Mouse (Mus musculus): ENCODE measurements at regions not wholly inside any gene's neighbourhood (a gene's known extent, or its start where the extent isn't known, plus 50 kb on each side); places are given as distances from the start of the nearest gene placed in this dataset.
"Not testable (repeated sequence)": the region's sequence is repeated elsewhere in the genome, so short reads cannot be mapped to it uniquely, and the experiment has no call there.

- peak; percentile 45 for DNase-seq (ENCODE audit: low read depth, low spot score)
These were observed 533.1 kb downstream of the Shisa9 start for GRCm38 (mm10) chr16:12516834-12517685.

GRCm38 (mm10) chr16:12518264-12518663 is 534.4 kb downstream of the Shisa9 start:
- DNase-seq (ENCODE audit: low read depth, low spot score), result no peak

GRCm38 (mm10) chr16:12521711-12522476 is 538.0 kb downstream of the Shisa9 start:
- DNase-seq (ENCODE audit: low read depth, low spot score), result no peak

- no peak for DNase-seq (ENCODE audit: low read depth, low spot score)
These were observed 561.0 kb upstream of the Ercc4 start for GRCm38 (mm10) chr16:12548462-12548861.

- DNase-seq (ENCODE audit: low read depth, low spot score), result no peak
These were observed 520.6 kb upstream of the Ercc4 start for GRCm38 (mm10) chr16:12588889-12589288.

GRCm38 (mm10) chr16:12608259-12608658 is 501.2 kb upstream of the Ercc4 start:
- DNase-seq (ENCODE audit: low read depth, low spot score), result no peak

GRCm38 (mm10) chr16:12611106-12611505 is 498.4 kb upstream of the Ercc4 start:
- DNase-seq (ENCODE audit: low read depth, low spot score), result no peak

GRCm38 (mm10) chr16:12617781-12618180 is 491.7 kb upstream of the Ercc4 start:
- no peak for DNase-seq (ENCODE audit: low read depth, low spot score)

GRCm38 (mm10) chr16:12632533-12632932 is 477.0 kb upstream of the Ercc4 start:
- no peak for DNase-seq (ENCODE audit: low read depth, low spot score)

- peak; percentile 41 for DNase-seq (ENCODE audit: low read depth, low spot score)
These were observed 470.4 kb upstream of the Ercc4 start for GRCm38 (mm10) chr16:12638971-12639640.

GRCm38 (mm10) chr16:12643053-12643452 is 466.4 kb upstream of the Ercc4 start:
- no peak for DNase-seq (ENCODE audit: low read depth, low spot score)

- DNase-seq (ENCODE audit: low read depth, low spot score), result no peak
These were observed 464.9 kb upstream of the Ercc4 start for GRCm38 (mm10) chr16:12644621-12645020.

GRCm38 (mm10) chr16:12652180-12652579 is 457.3 kb upstream of the Ercc4 start:
- DNase-seq (ENCODE audit: low read depth, low spot score), result no peak

- not testable (repeated sequence) for DNase-seq (ENCODE audit: low read depth, low spot score)
These were observed 435.8 kb upstream of the Ercc4 start for GRCm38 (mm10) chr16:12673656-12674055.

GRCm38 (mm10) chr16:12681474-12681873 is 428.0 kb upstream of the Ercc4 start:
- DNase-seq (ENCODE audit: low read depth, low spot score), result peak; percentile 32

GRCm38 (mm10) chr16:12685816-12686215 is 423.7 kb upstream of the Ercc4 start:
- DNase-seq (ENCODE audit: low read depth, low spot score), result no peak

GRCm38 (mm10) chr16:12691776-12692175 is 417.7 kb upstream of the Ercc4 start:
- no peak for DNase-seq (ENCODE audit: low read depth, low spot score)

- DNase-seq (ENCODE audit: low read depth, low spot score), result no peak
These were observed 416.7 kb upstream of the Ercc4 start for GRCm38 (mm10) chr16:12692739-12693292.

GRCm38 (mm10) chr16:12693346-12693745 is 416.1 kb upstream of the Ercc4 start:
- no peak for DNase-seq (ENCODE audit: low read depth, low spot score)

- no peak for DNase-seq (ENCODE audit: low read depth, low spot score)
These were observed 414.8 kb upstream of the Ercc4 start for GRCm38 (mm10) chr16:12694646-12695045.

GRCm38 (mm10) chr16:12696939-12697621 is 412.4 kb upstream of the Ercc4 start:
- DNase-seq (ENCODE audit: low read depth, low spot score), result no peak
